Mouse (Mus musculus): ENCODE results near the gene Fpgs.
A peak's percentile ranks its signal among the peaks of the same experiment; 100 is the strongest.

GRCm38 (mm10) chr2:32676821-32677220 lies 27.1 kb downstream of the Fpgs start:
- TF ChIP-seq CTCF (IDR thresholded peaks at IDR 0.05; ENCODE audit: low read depth) (peak; percentile 44), EP300 (IDR thresholded peaks at IDR 0.05; ENCODE audit: low read depth) (no peak)

Data from liver, embryonic 14.5 days (tissue).